Comparison of ENCODE assay signal across 10 mouse cellular contexts in the genomic region with DNA sequence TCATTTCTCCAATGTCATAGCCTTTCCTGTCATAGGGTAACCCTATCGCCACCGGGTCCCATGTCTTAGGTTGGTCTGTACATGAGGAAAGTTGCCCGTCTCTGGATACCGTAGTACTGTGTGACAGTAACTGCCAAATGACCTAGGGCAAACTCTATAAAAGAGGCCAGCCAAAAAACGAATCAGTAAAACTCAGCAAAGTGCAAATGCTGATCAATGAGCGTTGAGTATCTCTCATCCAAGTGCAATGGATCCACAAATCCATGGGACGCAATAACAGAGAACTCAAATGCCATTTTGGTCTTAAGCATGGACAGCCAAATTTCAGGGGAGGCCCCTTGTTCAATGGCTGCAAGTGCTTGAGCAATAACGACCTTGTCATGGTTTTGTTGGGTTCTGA. TPM values are rescaled to one million over a fixed set of nuclear protein-coding genes. Genes with fewer than 3 reads are reported as not detected.
"Had no signal": no experiment of that assay in that cellular context is flagged by ENCODE, and none has a peak within 500 bp of the region (broad histone marks: within the 10 kb centered on the region; RNA-seq: fewer than 3 reads in every experiment).

No protein-coding gene starts in this region.

RNA-seq across cellular contexts. Expression of gene Tal2, which starts 24.2 kb away (rescaled TPM):
- total RNA-seq: left cerebral cortex, postnatal 25 days; megakaryocyte progenitor cell, adult 5-6 weeks; monocyte, adult 5-6 weeks had no signal
- polyA plus RNA-seq: liver, embryonic 11.5 days; liver, embryonic 12.5 days; liver, embryonic 13.5 days; liver, embryonic 14.5 days; liver, embryonic 15.5 days; liver, embryonic 16.5 days; liver, postnatal 0 days had no signal
